Mouse (Mus musculus) liver, postnatal 0 days (tissue): ENCODE measurements around the gene Slc25a4.

Experiments used
- CTCF ChIP-seq: sonication (generic); IDR thresholded peaks from 2 replicates; pipeline ENCODE4 v1.5.1; 2016; ENCODE audit warnings: antibody characterized with exemption, low read depth
- EP300 ChIP-seq: IDR thresholded peaks from 2 replicates; pipeline ENCODE4 v1.6.1; 2016; ENCODE audit warnings: antibody characterized with exemption, low read depth, mild to moderate bottlenecking

GRCm38 (mm10) chr8:46209057-46209456 lies 2.0 kb downstream of the Slc25a4 start:
- no peak for TF ChIP-seq CTCF
- TF ChIP-seq EP300 = no peak
